Mouse (Mus musculus) urinary bladder, postnatal 36 days (tissue): ENCODE results near the gene Ptprj.
"Not testable (repeated sequence)": the region's sequence is repeated elsewhere in the genome, so short reads cannot be mapped to it uniquely, and the experiment has no call there.

Experiments used
- DNase-seq, 2 experiments: peaks; one replicate each; pipeline ENCODE4 v3.0.0; 2022; ENCODE audit warnings: low spot score in 2 of 2, mixed read lengths in 1 of 2

Ptprj gene

GRCm38 (mm10) chr2:90424937-90425336, 155.5 kb downstream of the Ptprj start:
- not testable (repeated sequence) for DNase-seq

- not testable (repeated sequence) for DNase-seq
Observed at GRCm38 (mm10) chr2:90422282-90422681, 158.2 kb downstream of the Ptprj start.

GRCm38 (mm10) chr2:90414110-90414821, 166.2 kb downstream of the Ptprj start:
- not testable (repeated sequence) for DNase-seq

- not testable (repeated sequence) for DNase-seq
Observed at GRCm38 (mm10) chr2:90398633-90399107, 181.8 kb downstream of the Ptprj start, which contains the start of gene Olfr1274-ps. Olfr1274-ps (plus strand) TSS chr2:90398683.
